11 mouse cellular contexts compared by ENCODE assay signal in genomic region chr1:172514213-172514529, GRCm38 (mm10). TPM values are rescaled to one million over a fixed set of nuclear protein-coding genes. Genes with fewer than 3 reads are reported as not detected.
A peak's percentile ranks its signal among the peaks of the same experiment; 100 is the strongest.
DNase-seq lines count a peak whose midpoint lies in the region; ATAC-seq and TF ChIP-seq lines count a peak whose summit lies in the region.
"Had no signal": no experiment of that assay in that cellular context is flagged by ENCODE, and none has a peak within 500 bp of the region (broad histone marks: within the 10 kb centered on the region; RNA-seq: fewer than 3 reads in every experiment).

No protein-coding gene starts in this region.

- 60% methylated on average over 4 of the region's 4 CpGs for WGBS in heart, embryonic 10.5 days
- 49% methylated on average over 4 of the region's 4 CpGs for WGBS in liver, adult 2 months
- WGBS in bone marrow, adult 2 months, result 4% methylated on average over 4 of the region's 4 CpGs
- 29% methylated on average over 4 of the region's 4 CpGs for WGBS in liver, postnatal 0 days (ENCODE audit: insufficient replicate concordance)

- TF ChIP-seq EP300 in liver, postnatal 0 days (IDR thresholded peaks at IDR 0.05; ENCODE audit: low read depth), result no peak

- peaks cover 3% of the 10 kb centered on the region; the same call in 1 of the 2 replicates for H3K9me3 ChIP-seq in heart, embryonic 10.5 days
- H3K9me3 ChIP-seq in liver, postnatal 0 days (ENCODE audit: low read length), result peaks cover 8% of the 10 kb centered on the region; the same call in 1 of the 2 replicates

- no peaks in the 10 kb centered on the region for H3K79me2 ChIP-seq in liver, adult 2 months (ENCODE audit: control insufficient read depth, insufficient read depth, low read length)

- H3K4me2 ChIP-seq in liver, postnatal 0 days (ENCODE audit: low read depth, low read length), result peak overlapping the region; percentile 57

- DNase-seq in heart, embryonic 10.5 days (ENCODE audit: low spot score), result no peak
- no peak for DNase-seq in heart, adult 18-20 months
- no peak for DNase-seq in liver, adult 2 months (ENCODE audit: extremely low read depth, low read depth, low spot score)
- DNase-seq in liver, result no peak
- no peak for DNase-seq in liver, postnatal 0 days
- DNase-seq in left cerebral cortex, postnatal 25 days (ENCODE audit: low spot score in 2 of 2), result no peak
- DNase-seq in left cerebral cortex, adult 2 months (ENCODE audit: extremely low spot score in 1 of 2, low spot score in 2 of 2), result no peak

- H3K36me3 ChIP-seq in heart, embryonic 10.5 days, result no peaks in the 10 kb centered on the region
- H3K36me3 ChIP-seq in liver, adult 2 months (ENCODE audit: control insufficient read depth, insufficient read depth, low read length), result no peaks in the 10 kb centered on the region
- H3K36me3 ChIP-seq in liver, postnatal 0 days (replicated peaks; ENCODE audit: insufficient read depth, low read length), result no peaks in the 10 kb centered on the region
- H3K36me3 ChIP-seq: forebrain, embryonic 10.5 days had no signal

- peak overlapping the region; percentile 81 for H3K27ac ChIP-seq in heart, embryonic 10.5 days
- H3K27ac ChIP-seq in liver, adult 2 months (replicated peaks; ENCODE audit: insufficient read depth, low read depth, low read length), result peak overlapping the region; percentile 77
- peak overlapping the region; percentile 78 for H3K27ac ChIP-seq in bone marrow, adult 2 months (ENCODE audit: control insufficient read depth, insufficient read depth, low read depth, low read length, poor library complexity)
- peak overlapping the region; percentile 77 for H3K27ac ChIP-seq in liver, postnatal 0 days (ENCODE audit: low read depth)
- no peak overlapping the region; the same call in 1 of the 2 replicates for H3K27ac ChIP-seq in left cerebral cortex, adult 2 months

- H3K4me3 ChIP-seq in heart, embryonic 10.5 days, result no peak overlapping the region
- H3K4me3 ChIP-seq in liver, adult 2 months (ENCODE audit: insufficient read depth, low read depth, low read length), result no peak overlapping the region
- H3K4me3 ChIP-seq in bone marrow, adult 2 months (replicated peaks; ENCODE audit: control insufficient read depth, low read depth, low read length), result peak overlapping the region; percentile 2
- 0 out of 2 replicates have a peak overlapping the region, but pooled peaks have one; percentile 13 for H3K4me3 ChIP-seq in liver, postnatal 0 days (ENCODE audit: low read depth, low read length)
- no peak overlapping the region for H3K4me3 ChIP-seq in left cerebral cortex, adult 2 months
- H3K4me3 ChIP-seq: forebrain, embryonic 10.5 days had no signal

- ATAC-seq in liver, postnatal 0 days, result no peak

- no peak overlapping the region for H3K9ac ChIP-seq in liver, adult 2 months (ENCODE audit: low read depth, low read length)
- 0 out of 2 replicates have a peak overlapping the region, but pooled peaks have one; percentile 36 for H3K9ac ChIP-seq in liver, postnatal 0 days (replicated peaks)

- no peaks in the 10 kb centered on the region for H3K27me3 ChIP-seq in heart, embryonic 10.5 days (ENCODE audit: insufficient read depth, poor library complexity, severe bottlenecking)
- no peaks in the 10 kb centered on the region for H3K27me3 ChIP-seq in liver, adult 2 months (ENCODE audit: control insufficient read depth, insufficient read depth, low read length)
- H3K27me3 ChIP-seq in liver, postnatal 0 days (ENCODE audit: insufficient read depth, low read length), result no peaks in the 10 kb centered on the region

- intact Hi-C loops in left cerebral cortex, postnatal 25 days (cut with DNase I), result no loop called here
- intact Hi-C loops in left cerebral cortex, adult 2 months (cut with DNase I), result no loop called here

- TF ChIP-seq CTCF in liver, adult 2 months (IDR thresholded peaks at IDR 0.05; ENCODE audit: low read depth, low read length), result no peak
- no peak for TF ChIP-seq CTCF in bone marrow, adult 2 months (IDR thresholded peaks at IDR 0.05; ENCODE audit: control insufficient read depth, insufficient read depth, low read length)
- no peak for TF ChIP-seq CTCF in liver, postnatal 0 days (IDR thresholded peaks at IDR 0.05; ENCODE audit: low read depth)
- TF ChIP-seq CTCF in left cerebral cortex, adult 2 months (IDR thresholded peaks at IDR 0.05), result no peak

- H3K4me1 ChIP-seq in heart, embryonic 10.5 days, result peaks cover 39% of the 10 kb centered on the region
- H3K4me1 ChIP-seq in liver, adult 2 months (ENCODE audit: control insufficient read depth, insufficient read depth, low read length), result peaks cover 20% of the 10 kb centered on the region
- H3K4me1 ChIP-seq in bone marrow, adult 2 months (ENCODE audit: control insufficient read depth, insufficient read depth, low read length), result peaks cover 7% of the 10 kb centered on the region
- H3K4me1 ChIP-seq in liver, postnatal 0 days (ENCODE audit: insufficient read depth), result peaks cover 33% of the 10 kb centered on the region

- TF ChIP-seq POLR2A in liver, adult 2 months (IDR thresholded peaks at IDR 0.05; ENCODE audit: extremely low read depth, insufficient read depth, low read length), result no peak
- no peak for TF ChIP-seq POLR2A in bone marrow, adult 2 months (IDR thresholded peaks at IDR 0.05; ENCODE audit: borderline replicate concordance, control insufficient read depth, low read depth, low read length)

RNA-seq across cellular contexts. Expression of gene Cfap45, which starts 6.4 kb away (rescaled TPM):
- 1.7 and 2.4 TPM in 2 replicates for polyA plus RNA-seq in heart, embryonic 10.5 days (2016; fragmentation: Nextera tagmentation; extraction: Ambion mirVana)
- total RNA-seq in heart, adult 18-20 months (2021), result 1 to 10 TPM in 1 of 2 experiments, not detected in 1; 1.2 TPM
- total RNA-seq in liver, adult 2 months (2014; rRNA removed), result 0.09 and 0.13 TPM in 2 replicates
- polyA plus RNA-seq in liver, adult 2 months (2012; rRNA removed), result 0.39 TPM in 1 of 2 replicates, not detected in the other
- polyA plus RNA-seq in bone marrow, adult 2 months (2011; ENCODE audit: insufficient read depth, insufficient read length, low replicate concordance, missing spikeins), result 0.47 and 5.2 TPM in 2 replicates
- polyA plus RNA-seq in liver, postnatal 0 days (2015; fragmentation: Nextera tagmentation; extraction: Ambion mirVana), result 0.32 and 0.37 TPM in 2 replicates
- 1 to 10 TPM; 3.7 to 4.5 TPM for total RNA-seq in left cerebral cortex, postnatal 25 days (2021)
- total RNA-seq in left cerebral cortex, adult 2 months (2021), result 1 to 10 TPM; 4.5 to 5.2 TPM

RNA-seq across cellular contexts. Expression of gene Tagln2, which starts 14.3 kb away (rescaled TPM):
- polyA plus RNA-seq in heart, embryonic 10.5 days (2016; fragmentation: Nextera tagmentation; extraction: Ambion mirVana), result 276 and 315 TPM in 2 replicates
- total RNA-seq in heart, adult 18-20 months (2021), result 10 to 100 TPM; 56.8 to 58.8 TPM
- 14.9 and 18.7 TPM in 2 replicates for total RNA-seq in liver, adult 2 months (2014; rRNA removed)
- 22.3 and 25.6 TPM in 2 replicates for polyA plus RNA-seq in liver, adult 2 months (2012; rRNA removed)
- 66.2 and 153 TPM in 2 replicates for polyA plus RNA-seq in bone marrow, adult 2 months (2011; ENCODE audit: insufficient read depth, insufficient read length, low replicate concordance, missing spikeins)
- 104 and 105 TPM in 2 replicates for polyA plus RNA-seq in liver, postnatal 0 days (2015; fragmentation: Nextera tagmentation; extraction: Ambion mirVana)
- total RNA-seq in left cerebral cortex, postnatal 25 days (2021), result 10 to 100 TPM in 1 of 2 experiments, 1 to 10 TPM in 1; 10.0 to 10.8 TPM
- 10 to 100 TPM in 1 of 2 experiments, 1 to 10 TPM in 1; 9.3 to 12.4 TPM for total RNA-seq in left cerebral cortex, adult 2 months (2021)

RNA-seq across cellular contexts. Expression of gene Igsf9, which starts 32.6 kb away (rescaled TPM):
- polyA plus RNA-seq in heart, embryonic 10.5 days (2016; fragmentation: Nextera tagmentation; extraction: Ambion mirVana), result 13.7 and 37.5 TPM in 2 replicates
- total RNA-seq in heart, adult 18-20 months (2021), result under 1 TPM; 0.28 to 0.45 TPM
- 0.27 and 0.28 TPM in 2 replicates for total RNA-seq in liver, adult 2 months (2014; rRNA removed)
- polyA plus RNA-seq in liver, adult 2 months (2012; rRNA removed), result 0.55 and 0.80 TPM in 2 replicates
- polyA plus RNA-seq in bone marrow, adult 2 months (2011; ENCODE audit: insufficient read depth, insufficient read length, low replicate concordance, missing spikeins), result 3.1 and 3.7 TPM in 2 replicates
- polyA plus RNA-seq in liver, postnatal 0 days (2015; fragmentation: Nextera tagmentation; extraction: Ambion mirVana), result 0.32 and 0.73 TPM in 2 replicates
- total RNA-seq in left cerebral cortex, postnatal 25 days (2021), result 10 to 100 TPM in 1 of 2 experiments, 1 to 10 TPM in 1; 8.7 to 11.1 TPM
- 10 to 100 TPM; 12.5 to 12.8 TPM for total RNA-seq in left cerebral cortex, adult 2 months (2021)

RNA-seq across cellular contexts. Expression of gene Slamf9, which starts 39.0 kb away (rescaled TPM):
- 0.92 and 1.1 TPM in 2 replicates for polyA plus RNA-seq in heart, embryonic 10.5 days (2016; fragmentation: Nextera tagmentation; extraction: Ambion mirVana)
- 1 to 10 TPM; 1.2 to 2.2 TPM for total RNA-seq in heart, adult 18-20 months (2021)
- 0.87 and 0.92 TPM in 2 replicates for total RNA-seq in liver, adult 2 months (2014; rRNA removed)
- 0.17 and 0.53 TPM in 2 replicates for polyA plus RNA-seq in liver, adult 2 months (2012; rRNA removed)
- 1.7 and 5.4 TPM in 2 replicates for polyA plus RNA-seq in bone marrow, adult 2 months (2011; ENCODE audit: insufficient read depth, insufficient read length, low replicate concordance, missing spikeins)
- 1.1 and 1.5 TPM in 2 replicates for polyA plus RNA-seq in liver, postnatal 0 days (2015; fragmentation: Nextera tagmentation; extraction: Ambion mirVana)
- under 1 TPM; 0.41 to 0.46 TPM for total RNA-seq in left cerebral cortex, postnatal 25 days (2021)
- total RNA-seq in left cerebral cortex, adult 2 months (2021), result under 1 TPM; 0.70 to 0.79 TPM
- total RNA-seq: common myeloid progenitor, adult 5-6 weeks had no signal
- polyA plus RNA-seq: forebrain, embryonic 10.5 days had no signal

RNA-seq across cellular contexts. Expression of gene Vsig8, which starts 41.6 kb away (rescaled TPM):
- 0.12 TPM in 1 of 2 replicates, not detected in the other for polyA plus RNA-seq in heart, embryonic 10.5 days (2016; fragmentation: Nextera tagmentation; extraction: Ambion mirVana)
- not detected for total RNA-seq in heart, adult 18-20 months (2021)
- total RNA-seq in liver, adult 2 months (2014; rRNA removed), result 0.07 TPM in 1 of 2 replicates, not detected in the other
- not detected in 2 replicates for polyA plus RNA-seq in liver, adult 2 months (2012; rRNA removed)
- polyA plus RNA-seq in bone marrow, adult 2 months (2011; ENCODE audit: insufficient read depth, insufficient read length, low replicate concordance, missing spikeins), result not detected in 2 replicates
- polyA plus RNA-seq in liver, postnatal 0 days (2015; fragmentation: Nextera tagmentation; extraction: Ambion mirVana), result not detected in 2 replicates
- total RNA-seq in left cerebral cortex, postnatal 25 days (2021), result under 1 TPM; 0.32 to 0.37 TPM
- total RNA-seq in left cerebral cortex, adult 2 months (2021), result under 1 TPM; 0.23 to 0.26 TPM
- total RNA-seq: common myeloid progenitor, adult 5-6 weeks; gastrocnemius, postnatal 4 days had no signal
- polyA plus RNA-seq: forebrain, embryonic 10.5 days had no signal

Comparison
In these comparisons a context has a peak if more than half of its experiments do, and no peak if none do; other contexts are left out.
1. H3K4me3 ChIP-seq: peak in bone marrow, adult 2 months (single experiment) and liver, postnatal 0 days (single experiment); none in heart, embryonic 10.5 days (single experiment), liver, adult 2 months (single experiment) and left cerebral cortex, adult 2 months (single experiment).